Mouse (Mus musculus): Measurements from ENCODE around the gene Vipr2. TPM values are rescaled to one million over a fixed set of nuclear protein-coding genes. Genes with fewer than 3 reads are reported as not detected.

Gene Vipr2
- 3.6 and 5.6 TPM in 2 replicates for polyA plus RNA-seq (2012; rRNA removed)

DNA sequence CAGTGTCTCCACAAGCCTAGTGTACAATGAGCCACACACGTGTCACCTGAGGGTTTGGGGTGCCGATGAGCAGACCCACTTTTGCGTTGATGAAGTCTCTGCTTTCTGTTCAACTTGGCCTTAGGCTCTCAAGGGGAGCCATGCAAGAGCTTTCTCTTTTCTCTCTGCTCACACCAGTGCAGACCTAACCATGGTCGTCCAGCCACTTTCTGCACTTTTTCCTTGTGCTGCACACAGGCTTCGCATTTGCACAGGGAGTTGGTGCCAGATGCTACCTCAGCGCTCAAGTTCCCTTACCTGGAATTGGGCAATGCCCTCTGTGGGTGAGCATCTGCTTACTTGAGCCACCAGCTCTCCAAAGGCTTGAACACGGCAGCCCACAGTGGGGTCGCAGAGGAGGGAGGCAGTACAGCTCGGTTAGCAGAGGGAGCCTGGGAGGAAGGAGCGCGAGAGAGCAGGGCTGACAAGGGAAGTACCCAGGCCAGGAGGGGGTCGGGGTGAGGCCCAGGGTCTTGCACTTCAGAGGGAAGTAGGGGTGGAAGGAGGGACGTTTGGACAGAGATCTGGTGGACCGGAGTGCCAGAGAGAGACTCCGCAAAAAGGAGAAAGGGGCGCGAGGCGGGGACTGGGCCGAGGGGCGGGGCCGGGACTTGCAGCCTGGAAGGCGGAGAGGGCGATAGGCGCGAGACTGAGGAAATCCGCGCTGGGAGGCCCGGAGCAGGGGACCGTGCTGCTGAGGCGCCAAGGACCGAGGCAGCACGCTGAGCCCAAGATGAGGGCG lies at the start of gene Vipr2:
Gene Vipr2, plus strand, starts transcription at position 653 of the 781 bp plus-strand sequence.

DNA sequence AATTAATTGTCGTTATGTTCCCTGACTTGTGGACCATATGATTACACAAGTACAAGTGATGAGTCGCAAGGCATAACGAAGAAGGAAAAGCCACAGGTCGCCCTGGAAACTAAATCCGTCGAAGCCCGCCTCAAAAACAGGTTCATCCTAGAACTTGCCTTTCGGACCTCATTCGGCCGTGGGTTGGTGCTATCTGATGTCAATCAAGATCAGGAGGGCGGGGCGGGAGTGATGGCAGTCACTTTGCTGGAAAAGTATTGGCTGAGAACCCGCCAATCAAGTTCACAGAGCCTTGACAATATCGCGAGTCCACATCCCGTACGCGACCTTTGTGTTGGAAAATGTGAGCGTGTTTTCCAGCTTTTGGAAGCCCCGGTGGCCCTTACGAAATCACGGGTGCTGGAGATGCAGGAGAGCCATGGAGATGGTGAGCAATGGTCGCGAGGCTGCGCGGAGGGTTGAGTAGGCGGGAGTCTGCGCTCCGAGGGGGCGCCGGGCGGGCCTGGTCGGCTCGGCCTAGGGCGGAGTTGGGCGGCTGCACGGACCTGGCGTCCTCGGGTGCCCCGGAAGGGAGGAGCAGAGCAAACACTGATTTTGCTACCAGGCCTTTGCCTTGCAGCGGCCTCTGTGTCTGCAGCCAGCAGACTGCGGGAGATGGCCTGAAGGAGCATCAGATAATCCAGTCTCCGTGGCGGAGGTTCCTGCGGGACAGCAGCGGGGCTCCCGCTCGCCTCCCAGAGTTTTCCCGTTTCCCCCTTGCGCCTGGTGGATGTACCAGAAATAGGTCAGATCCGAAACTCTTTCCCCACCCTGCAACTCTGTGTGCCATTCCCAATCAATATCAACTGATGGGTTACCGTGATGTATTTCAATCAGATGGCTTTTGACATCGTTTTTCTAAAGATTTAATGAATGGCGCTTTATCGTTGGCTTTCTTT lies 29.8 kb upstream of the Vipr2 start, which contains the start of gene Zfp386:
Gene Zfp386, plus strand, starts transcription at position 285 of the 938 bp plus-strand sequence.

Other genes starting within 250 kb of the Vipr2 start
- 0.41 and 1.4 TPM in 2 replicates for gene Zfp386, start 30.0 kb upstream of the Vipr2 start, polyA plus RNA-seq (2012; rRNA removed)
- 1.4 and 2.3 TPM in 2 replicates for gene Wdr60, start 185.3 kb downstream of the Vipr2 start, polyA plus RNA-seq (2012; rRNA removed)
- not detected in 2 replicates for gene Gm11027, start 197.7 kb downstream of the Vipr2 start, polyA plus RNA-seq (2012; rRNA removed)
- 5.7 and 5.8 TPM in 2 replicates for gene Esyt2, start 203.5 kb downstream of the Vipr2 start, polyA plus RNA-seq (2012; rRNA removed)

Measured in stomach, adult 2 months (tissue).